Mouse (Mus musculus): ENCODE data around the gene Gm1113. TPM values are rescaled to one million over a fixed set of nuclear protein-coding genes. Genes with fewer than 3 reads are reported as not detected.

Gm1113 gene
- polyA plus RNA-seq, 1 experiment = not detected

GRCm38 (mm10) chr9:35546745-35547144 is 28.7 kb upstream of the Gm1113 start:
- H3K27me3 ChIP-seq (ENCODE audit: control insufficient read depth) = no peaks in the 10 kb centered on the region
- TF ChIP-seq GATA1 (IDR thresholded peaks at IDR 0.05; ENCODE audit: low read length) = no peak
- no peak for TF ChIP-seq TAL1 (IDR thresholded peaks at IDR 0.05; ENCODE audit: low read length)
- no peaks in the 10 kb centered on the region for H3K4me1 ChIP-seq (ENCODE audit: control insufficient read depth)
- no peaks in the 10 kb centered on the region for H3K36me3 ChIP-seq (ENCODE audit: control insufficient read depth)
- H3K9me3 ChIP-seq (ENCODE audit: control insufficient read depth, low read length) = no peaks in the 10 kb centered on the region
- H3K4me3 ChIP-seq (replicated peaks) = no peak overlapping the region

DNA sequence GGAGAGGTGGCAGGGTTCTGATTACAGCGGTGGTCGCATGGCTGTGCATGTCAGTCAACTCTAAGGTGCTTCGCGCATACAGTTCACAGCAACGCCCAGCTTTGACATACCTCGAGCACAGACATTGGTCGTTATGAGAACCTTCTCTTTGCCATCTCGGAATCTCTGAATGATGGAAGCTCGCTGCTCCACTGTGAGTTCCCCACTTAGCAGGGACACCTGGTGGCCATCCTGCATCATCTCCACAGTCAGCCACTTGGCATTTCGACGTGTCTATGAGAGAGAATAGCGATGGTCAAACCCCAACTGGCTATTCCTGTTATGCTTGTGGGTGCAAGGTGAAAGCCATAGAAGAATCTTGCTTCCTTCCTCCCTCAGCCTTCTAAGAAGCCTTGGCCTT is 27.6 kb upstream of the Gm1113 start:
- H3K36me3 ChIP-seq (ENCODE audit: control insufficient read depth) = no peaks in the 10 kb centered on the region
- no peaks in the 10 kb centered on the region for H3K27me3 ChIP-seq (ENCODE audit: control insufficient read depth)
- TF ChIP-seq TAL1 (IDR thresholded peaks at IDR 0.05; ENCODE audit: low read length) (no peak), GATA1 (IDR thresholded peaks at IDR 0.05; ENCODE audit: low read length) (no peak)
- H3K4me1 ChIP-seq (ENCODE audit: control insufficient read depth) = no peaks in the 10 kb centered on the region
- H3K9me3 ChIP-seq (ENCODE audit: control insufficient read depth, low read length) = no peaks in the 10 kb centered on the region
- no peak overlapping the region for H3K4me3 ChIP-seq (replicated peaks)

GRCm38 (mm10) chr9:35544666-35545065 is 26.6 kb upstream of the Gm1113 start:
- H3K36me3 ChIP-seq (ENCODE audit: control insufficient read depth) = no peaks in the 10 kb centered on the region

DNA sequence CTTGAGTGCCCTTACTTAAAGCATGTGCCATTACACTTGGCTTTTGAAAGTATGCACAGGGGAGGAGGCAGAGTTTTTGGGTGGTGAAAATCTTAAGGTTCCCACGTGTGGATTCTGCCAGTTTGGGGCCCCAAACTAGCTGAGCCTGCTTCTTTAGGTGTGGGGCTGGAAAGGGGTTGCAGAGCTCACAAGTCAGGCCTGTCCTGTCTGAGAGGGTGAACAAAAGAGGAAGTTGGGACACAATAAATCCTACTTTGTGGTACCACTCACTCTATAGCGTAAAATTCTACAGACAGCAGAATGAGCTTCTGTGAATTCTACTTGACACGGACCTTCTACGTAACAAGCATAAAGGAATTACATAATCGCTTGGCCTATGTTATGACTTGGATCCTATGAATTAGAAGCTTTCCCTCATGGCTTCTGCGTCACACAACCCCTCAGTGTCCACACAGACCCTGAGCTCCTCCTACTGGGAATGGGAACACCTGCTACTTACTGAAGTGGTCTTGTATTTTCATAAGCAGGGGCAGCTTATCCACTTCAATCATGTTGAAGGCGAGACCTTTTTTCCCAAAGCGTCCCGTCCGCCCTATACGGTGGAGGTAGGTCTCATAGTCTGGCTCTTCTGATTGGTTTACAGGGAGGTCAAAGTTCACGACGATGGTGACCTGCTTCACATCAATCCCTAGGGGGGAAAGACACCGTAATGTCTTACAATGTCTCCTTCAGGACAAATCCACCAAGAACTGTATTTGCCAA is 25.2 kb upstream of the Gm1113 start:
- TF ChIP-seq TAL1 (IDR thresholded peaks at IDR 0.05; ENCODE audit: low read length) = no peak
- TF ChIP-seq GATA1 (IDR thresholded peaks at IDR 0.05; ENCODE audit: low read length) = no peak
- Histone ChIP-seq H3K4me1 (ENCODE audit: control insufficient read depth) (no peaks in the 10 kb centered on the region), H3K27me3 (ENCODE audit: control insufficient read depth) (no peaks in the 10 kb centered on the region), H3K9me3 (ENCODE audit: control insufficient read depth, low read length) (no peaks in the 10 kb centered on the region), H3K36me3 (ENCODE audit: control insufficient read depth) (no peaks in the 10 kb centered on the region), H3K4me3 (replicated peaks) (no peak overlapping the region)

More at GRCm38 (mm10) chr9:35544666-35545065, 26.6 kb upstream of the Gm1113 start:
- TF ChIP-seq GATA1 (IDR thresholded peaks at IDR 0.05; ENCODE audit: low read length) (no peak), TAL1 (IDR thresholded peaks at IDR 0.05; ENCODE audit: low read length) (no peak)
- Histone ChIP-seq H3K9me3 (ENCODE audit: control insufficient read depth, low read length) (no peaks in the 10 kb centered on the region), H3K4me3 (replicated peaks) (no peak overlapping the region), H3K27me3 (ENCODE audit: control insufficient read depth) (no peaks in the 10 kb centered on the region), H3K4me1 (ENCODE audit: control insufficient read depth) (no peaks in the 10 kb centered on the region)

GRCm38 (mm10) chr9:35541941-35542340 is 23.9 kb upstream of the Gm1113 start:
- Histone ChIP-seq H3K27me3 (ENCODE audit: control insufficient read depth) (no peaks in the 10 kb centered on the region), H3K9me3 (ENCODE audit: control insufficient read depth, low read length) (no peaks in the 10 kb centered on the region), H3K36me3 (ENCODE audit: control insufficient read depth) (no peaks in the 10 kb centered on the region), H3K4me3 (replicated peaks) (no peak overlapping the region), H3K4me1 (ENCODE audit: control insufficient read depth) (no peaks in the 10 kb centered on the region)
- TF ChIP-seq TAL1 (IDR thresholded peaks at IDR 0.05; ENCODE audit: low read length) (no peak), GATA1 (IDR thresholded peaks at IDR 0.05; ENCODE audit: low read length) (no peak)

DNA sequence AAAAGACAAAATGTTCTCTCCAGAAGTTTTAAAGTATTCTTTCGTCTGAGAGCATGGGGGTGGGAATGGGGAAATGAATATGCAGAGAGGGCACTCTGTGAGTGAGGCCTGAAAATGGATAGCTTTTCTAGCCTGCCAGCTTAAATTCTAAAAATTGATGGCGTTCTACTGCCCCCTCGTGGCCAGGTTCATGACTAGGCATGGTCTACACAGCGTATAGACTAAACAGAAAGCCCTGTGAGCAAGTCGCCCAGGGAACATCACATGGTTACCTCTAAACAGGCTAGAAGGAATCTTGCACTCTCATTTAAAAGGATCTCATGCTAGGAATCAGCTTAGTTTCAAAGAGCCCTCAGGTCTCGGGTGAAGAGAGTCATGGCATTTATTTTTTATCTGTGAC is 23.4 kb upstream of the Gm1113 start:
- TF ChIP-seq TAL1 (IDR thresholded peaks at IDR 0.05; ENCODE audit: low read length) (no peak), GATA1 (IDR thresholded peaks at IDR 0.05; ENCODE audit: low read length) (no peak)
- Histone ChIP-seq H3K4me3 (replicated peaks) (no peak overlapping the region), H3K4me1 (ENCODE audit: control insufficient read depth) (no peaks in the 10 kb centered on the region), H3K27me3 (ENCODE audit: control insufficient read depth) (no peaks in the 10 kb centered on the region), H3K36me3 (ENCODE audit: control insufficient read depth) (no peaks in the 10 kb centered on the region), H3K9me3 (ENCODE audit: control insufficient read depth, low read length) (no peaks in the 10 kb centered on the region)

GRCm38 (mm10) chr9:35541024-35541423 is 23.0 kb upstream of the Gm1113 start:
- Histone ChIP-seq H3K36me3 (ENCODE audit: control insufficient read depth) (no peaks in the 10 kb centered on the region), H3K4me3 (replicated peaks) (no peak overlapping the region), H3K9me3 (ENCODE audit: control insufficient read depth, low read length) (no peaks in the 10 kb centered on the region), H3K27me3 (ENCODE audit: control insufficient read depth) (no peaks in the 10 kb centered on the region), H3K4me1 (ENCODE audit: control insufficient read depth) (no peaks in the 10 kb centered on the region)
- no peak for TF ChIP-seq TAL1 (IDR thresholded peaks at IDR 0.05; ENCODE audit: low read length)
- no peak for TF ChIP-seq GATA1 (IDR thresholded peaks at IDR 0.05; ENCODE audit: low read length)

DNA sequence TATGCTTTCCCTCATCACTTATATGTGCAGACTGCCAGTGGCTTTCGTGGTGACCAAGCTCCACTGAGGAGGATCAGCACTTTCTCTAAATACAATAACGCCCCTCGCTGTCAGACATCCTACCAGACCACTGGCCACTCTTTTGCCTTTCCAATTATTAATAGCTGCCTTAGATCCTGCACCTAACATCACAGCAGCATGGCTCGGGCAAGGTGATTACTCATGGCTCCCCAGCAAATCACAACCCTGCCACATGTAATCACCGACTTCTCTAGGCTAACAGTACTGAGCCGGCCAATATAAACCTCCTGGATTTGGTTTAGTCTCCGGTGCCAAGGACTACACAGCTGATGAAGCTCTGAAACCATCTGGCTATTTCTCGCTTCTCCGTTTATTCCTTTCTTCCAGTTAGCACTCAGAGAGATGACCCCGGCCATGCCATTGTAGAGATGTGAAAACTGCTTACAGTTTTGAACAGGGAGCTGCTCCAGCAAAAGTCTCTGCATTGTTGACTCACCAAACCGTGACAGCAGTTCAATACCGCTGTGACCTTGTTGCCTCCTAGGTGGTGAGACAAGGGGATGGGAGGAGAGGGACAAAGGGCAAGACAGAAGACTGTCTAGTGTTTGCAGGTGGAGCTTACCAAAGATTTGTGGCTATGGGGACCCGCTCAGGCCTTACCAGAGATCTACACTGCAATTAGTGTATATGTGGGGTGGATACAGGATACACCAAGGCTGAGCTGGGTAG is 21.1 kb upstream of the Gm1113 start:
- Histone ChIP-seq H3K4me1 (ENCODE audit: control insufficient read depth) (peaks cover 5% of the 10 kb centered on the region), H3K4me3 (replicated peaks) (no peak overlapping the region), H3K36me3 (ENCODE audit: control insufficient read depth) (no peaks in the 10 kb centered on the region), H3K27me3 (ENCODE audit: control insufficient read depth) (no peaks in the 10 kb centered on the region), H3K9me3 (ENCODE audit: control insufficient read depth, low read length) (no peaks in the 10 kb centered on the region)
- TF ChIP-seq TAL1 (IDR thresholded peaks at IDR 0.05; ENCODE audit: low read length) (no peak), GATA1 (IDR thresholded peaks at IDR 0.05; ENCODE audit: low read length) (no peak)

DNA sequence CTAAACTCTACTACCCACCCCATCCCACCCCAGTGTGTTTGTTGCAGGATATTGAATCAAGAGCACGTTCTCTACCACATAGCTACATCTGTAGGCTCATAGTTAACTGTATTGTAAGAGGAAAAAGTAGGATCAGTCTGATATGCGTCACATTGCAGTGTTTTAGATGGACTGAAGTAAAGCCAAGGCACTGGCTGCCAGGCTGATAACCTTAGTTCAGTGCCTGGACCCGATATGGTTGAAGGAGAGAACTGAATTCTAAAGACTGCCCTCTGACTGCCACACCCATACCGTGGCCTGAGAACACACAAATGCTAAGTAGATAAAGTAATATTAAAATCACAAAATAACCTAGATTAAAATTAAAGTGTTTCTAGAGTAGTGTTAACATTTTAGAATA is 17.8 kb upstream of the Gm1113 start:
- Histone ChIP-seq H3K9me3 (ENCODE audit: control insufficient read depth, low read length) (no peaks in the 10 kb centered on the region), H3K36me3 (ENCODE audit: control insufficient read depth) (no peaks in the 10 kb centered on the region), H3K4me1 (ENCODE audit: control insufficient read depth) (peaks cover 5% of the 10 kb centered on the region), H3K4me3 (replicated peaks) (no peak overlapping the region), H3K27me3 (ENCODE audit: control insufficient read depth) (no peaks in the 10 kb centered on the region)
- no peak for TF ChIP-seq GATA1 (IDR thresholded peaks at IDR 0.05; ENCODE audit: low read length)
- TF ChIP-seq TAL1 (IDR thresholded peaks at IDR 0.05; ENCODE audit: low read length) = no peak
